Mouse (Mus musculus): ENCODE results near the gene Add3. TPM values are rescaled to one million over a fixed set of nuclear protein-coding genes. Genes with fewer than 3 reads are reported as not detected.

The Add3 gene
- polyA plus RNA-seq, 1 experiment from 2014 or later, result 119 TPM

DNA sequence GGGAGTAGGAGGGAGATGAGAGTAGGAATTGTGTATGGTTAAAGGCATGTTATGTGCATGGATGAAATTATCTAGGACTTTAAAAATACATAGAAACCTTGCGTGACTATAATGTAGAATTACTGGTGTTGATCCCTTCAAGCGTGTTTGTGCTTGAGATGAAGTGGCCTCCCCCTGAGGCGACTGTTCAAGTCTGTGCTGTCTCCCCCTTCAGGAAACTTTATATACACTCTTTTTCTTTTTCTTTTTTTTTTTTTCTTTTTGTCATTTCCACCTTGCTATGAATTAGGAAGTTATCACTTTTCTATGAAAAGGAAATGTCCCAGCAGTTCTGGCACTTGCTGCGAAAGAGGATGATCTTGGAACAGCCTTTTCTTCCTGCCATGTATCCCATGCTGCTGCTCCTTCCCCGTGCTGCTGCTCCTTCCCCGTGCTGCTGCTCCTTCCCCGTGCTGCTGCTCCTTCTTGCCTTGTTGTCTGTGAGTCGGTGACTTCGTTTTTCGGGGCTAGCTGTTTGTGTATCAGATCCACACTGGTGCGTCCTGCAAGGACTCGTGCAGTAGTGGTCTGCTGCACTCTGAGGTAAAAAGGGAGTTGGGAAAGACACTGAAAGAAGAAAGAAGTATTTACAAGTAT is 40.0 kb downstream of the Add3 start:
- Histone ChIP-seq H3K9me3 (ENCODE audit: low read depth, low read length) (no peaks in the 10 kb centered on the region), H3K4me1 (ENCODE audit: insufficient read depth) (peaks cover 39% of the 10 kb centered on the region), H3K27me3 (ENCODE audit: insufficient read depth, low read length) (no peaks in the 10 kb centered on the region), H3K36me3 (ENCODE audit: insufficient read depth) (no peaks in the 10 kb centered on the region), H3K4me2 (no peak overlapping the region), H3K27ac (ENCODE audit: low read depth) (peak overlapping the region; percentile 71), H3K9ac (no peak overlapping the region), H3K4me3 (ENCODE audit: low read depth, low read length) (no peak overlapping the region)
- DNase-seq, result no peak
- WGBS, result 61% methylated on average over 12 of the region's 12 CpGs
- ATAC-seq (ENCODE audit: insufficient read depth), result no peak
- no peak for TF ChIP-seq CTCF (IDR thresholded peaks at IDR 0.05; ENCODE audit: low read depth)

DNA sequence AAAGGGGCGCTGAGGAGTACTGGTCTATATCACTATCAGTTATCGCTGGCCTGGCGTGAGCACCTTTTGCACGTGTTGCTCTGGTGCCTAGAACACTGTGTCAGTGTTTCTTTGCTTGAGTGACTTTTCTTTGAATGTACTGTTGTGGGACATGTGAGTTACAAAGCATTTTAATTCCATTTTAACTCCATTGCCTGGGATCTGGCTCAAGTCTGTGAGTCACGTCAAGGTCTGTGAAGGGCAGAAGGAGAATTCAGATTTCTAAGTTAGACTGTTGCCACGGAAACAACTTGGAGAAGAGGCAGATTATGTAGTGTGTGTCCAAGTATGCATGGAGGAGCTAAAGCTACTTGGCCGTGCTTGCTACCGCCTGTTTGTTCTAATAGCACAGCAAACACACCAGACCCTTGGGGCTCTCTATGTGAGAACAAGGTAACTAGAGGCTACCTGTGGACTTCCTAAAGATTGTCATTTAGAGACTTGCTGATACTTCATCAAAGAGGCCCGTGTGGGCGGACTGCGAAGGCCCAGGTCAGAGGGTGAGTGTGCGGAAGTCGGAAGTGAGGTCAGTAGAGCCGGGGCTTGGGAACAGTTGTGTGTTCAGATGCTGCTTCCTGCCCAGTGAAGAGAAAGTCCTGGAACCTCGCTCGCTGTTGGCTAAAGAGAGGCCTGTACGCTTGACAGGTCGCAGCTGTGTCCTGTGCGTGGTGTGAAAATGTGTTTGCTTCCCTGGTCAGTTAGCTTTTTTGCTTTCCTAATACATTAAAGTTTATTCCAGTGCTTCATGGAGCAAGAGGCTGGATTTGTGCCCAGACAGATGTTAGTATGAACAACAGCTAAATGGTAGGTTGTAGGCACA is 41.0 kb downstream of the Add3 start:
- Histone ChIP-seq H3K36me3 (ENCODE audit: insufficient read depth) (no peaks in the 10 kb centered on the region), H3K27me3 (ENCODE audit: insufficient read depth, low read length) (no peaks in the 10 kb centered on the region), H3K27ac (ENCODE audit: low read depth) (peak overlapping the region; percentile 71), H3K4me3 (ENCODE audit: low read depth, low read length) (no peak overlapping the region), H3K9ac (no peak overlapping the region), H3K4me2 (peak overlapping the region; percentile 27), H3K9me3 (ENCODE audit: low read depth, low read length) (no peaks in the 10 kb centered on the region), H3K4me1 (ENCODE audit: insufficient read depth) (peaks cover 42% of the 10 kb centered on the region)
- no peak for TF ChIP-seq CTCF (IDR thresholded peaks at IDR 0.05; ENCODE audit: low read depth)
- ATAC-seq (ENCODE audit: insufficient read depth) (peak; percentile 79), DNase-seq (peak; percentile 87)
- WGBS, result 38% methylated on average over 19 of the region's 19 CpGs

DNA sequence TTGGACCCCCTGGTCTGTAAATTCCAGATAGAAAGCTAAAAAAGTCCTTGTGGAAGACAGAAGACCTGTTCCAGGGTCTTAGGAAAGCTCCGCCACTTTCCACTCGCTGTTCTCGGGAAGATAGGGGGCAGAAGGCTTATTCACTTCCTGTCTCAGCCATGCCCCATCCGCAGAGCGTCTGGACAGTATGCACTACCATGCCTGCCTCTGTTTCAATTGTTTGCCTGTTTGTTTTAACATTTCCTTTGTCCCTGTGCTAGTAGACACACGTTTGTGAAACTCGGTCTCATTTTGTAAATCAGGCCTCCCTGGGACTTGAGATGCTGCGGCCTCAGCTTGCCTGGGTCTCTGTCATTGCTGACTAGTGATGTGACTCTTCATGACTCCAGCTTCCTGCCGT is 43.4 kb downstream of the Add3 start:
- peaks cover 52% of the 10 kb centered on the region for H3K4me1 ChIP-seq (ENCODE audit: insufficient read depth)
- DNase-seq (peak; percentile 57), ATAC-seq (ENCODE audit: insufficient read depth) (no peak)
- no peaks in the 10 kb centered on the region for H3K9me3 ChIP-seq (ENCODE audit: low read depth, low read length)
- H3K4me3 ChIP-seq (ENCODE audit: low read depth, low read length), result no peak overlapping the region
- peak overlapping the region; percentile 72 for H3K27ac ChIP-seq (ENCODE audit: low read depth)
- 0 out of 2 replicates have a peak overlapping the region, but pooled peaks have one; percentile 3 for H3K9ac ChIP-seq
- no peaks in the 10 kb centered on the region for H3K27me3 ChIP-seq (ENCODE audit: insufficient read depth, low read length)
- H3K4me2 ChIP-seq, result peak overlapping the region; percentile 32
- H3K36me3 ChIP-seq (ENCODE audit: insufficient read depth), result no peaks in the 10 kb centered on the region
- WGBS, result 30% methylated on average over 9 of the region's 9 CpGs
- no peak for TF ChIP-seq CTCF (IDR thresholded peaks at IDR 0.05; ENCODE audit: low read depth)

DNA sequence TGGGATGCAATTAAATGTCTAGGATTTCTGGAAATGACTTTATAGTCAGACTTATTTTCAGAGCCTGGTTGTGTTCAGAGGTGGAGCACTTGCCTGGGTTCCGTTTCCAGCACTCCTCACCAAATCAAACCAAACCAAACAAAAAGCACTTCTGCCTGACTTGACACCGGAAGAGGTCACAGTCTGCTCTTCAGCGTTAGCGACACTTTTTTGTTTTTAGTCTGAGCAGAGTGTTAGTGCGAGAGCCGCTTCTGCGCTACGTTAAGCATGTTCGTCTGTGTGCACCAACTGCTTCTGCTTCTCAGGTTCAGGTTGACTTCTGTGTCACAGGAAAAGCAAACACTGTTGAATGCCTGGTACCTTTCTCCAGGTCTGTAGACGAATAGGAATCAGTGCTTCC is 44.0 kb downstream of the Add3 start:
- peaks cover 52% of the 10 kb centered on the region for H3K4me1 ChIP-seq (ENCODE audit: insufficient read depth)

DNA sequence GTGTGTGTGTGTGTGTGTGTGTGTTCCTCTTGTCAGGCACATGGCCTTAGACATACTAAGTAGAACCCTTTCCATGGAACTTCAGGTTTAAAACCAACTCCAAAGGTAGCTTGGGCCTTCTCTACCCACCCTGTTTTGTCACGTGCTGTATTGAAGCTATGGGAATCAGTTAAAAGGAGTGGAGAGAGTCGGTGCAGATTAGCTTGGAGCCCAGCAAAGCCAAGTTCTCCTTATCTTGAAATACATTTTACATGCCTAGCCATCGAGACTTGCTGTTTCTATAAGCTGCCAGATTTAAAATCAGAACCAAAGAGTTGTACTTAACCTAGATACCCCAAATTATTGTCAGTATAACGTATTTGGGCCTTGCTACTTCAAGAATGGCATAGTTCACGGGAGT is 44.7 kb downstream of the Add3 start:
- Histone ChIP-seq H3K27ac (ENCODE audit: low read depth) (peak overlapping the region; percentile 72), H3K4me1 (ENCODE audit: insufficient read depth) (peaks cover 52% of the 10 kb centered on the region), H3K9ac (no peak overlapping the region), H3K36me3 (ENCODE audit: insufficient read depth) (peaks cover 3% of the 10 kb centered on the region; the same call in 1 of the 2 replicates), H3K27me3 (ENCODE audit: insufficient read depth, low read length) (no peaks in the 10 kb centered on the region), H3K4me2 (no peak overlapping the region), H3K9me3 (ENCODE audit: low read depth, low read length) (no peaks in the 10 kb centered on the region), H3K4me3 (ENCODE audit: low read depth, low read length) (no peak overlapping the region)
- no peak for TF ChIP-seq CTCF (IDR thresholded peaks at IDR 0.05; ENCODE audit: low read depth)
- ATAC-seq (ENCODE audit: insufficient read depth), result 0 out of 2 replicates have a peak, but pooled peaks have one; percentile 3
- 48% methylated on average over 5 of the region's 5 CpGs for WGBS
- no peak for DNase-seq

More for the DNA sequence above, 44.0 kb downstream of the Add3 start:
- no peak for TF ChIP-seq CTCF (IDR thresholded peaks at IDR 0.05; ENCODE audit: low read depth)
- H3K9me3 ChIP-seq (ENCODE audit: low read depth, low read length), result no peaks in the 10 kb centered on the region
- H3K9ac ChIP-seq, result no peak overlapping the region; the same call in 1 of the 2 replicates
- ATAC-seq (ENCODE audit: insufficient read depth) (no peak), DNase-seq (peak; percentile 57)
- peak overlapping the region; percentile 32 for H3K4me2 ChIP-seq
- no peaks in the 10 kb centered on the region for H3K36me3 ChIP-seq (ENCODE audit: insufficient read depth)
- no peaks in the 10 kb centered on the region for H3K27me3 ChIP-seq (ENCODE audit: insufficient read depth, low read length)
- peak overlapping the region; percentile 72 for H3K27ac ChIP-seq (ENCODE audit: low read depth)
- no peak overlapping the region for H3K4me3 ChIP-seq (ENCODE audit: low read depth, low read length)
- WGBS, result 10% methylated on average over 10 of the region's 10 CpGs

DNA sequence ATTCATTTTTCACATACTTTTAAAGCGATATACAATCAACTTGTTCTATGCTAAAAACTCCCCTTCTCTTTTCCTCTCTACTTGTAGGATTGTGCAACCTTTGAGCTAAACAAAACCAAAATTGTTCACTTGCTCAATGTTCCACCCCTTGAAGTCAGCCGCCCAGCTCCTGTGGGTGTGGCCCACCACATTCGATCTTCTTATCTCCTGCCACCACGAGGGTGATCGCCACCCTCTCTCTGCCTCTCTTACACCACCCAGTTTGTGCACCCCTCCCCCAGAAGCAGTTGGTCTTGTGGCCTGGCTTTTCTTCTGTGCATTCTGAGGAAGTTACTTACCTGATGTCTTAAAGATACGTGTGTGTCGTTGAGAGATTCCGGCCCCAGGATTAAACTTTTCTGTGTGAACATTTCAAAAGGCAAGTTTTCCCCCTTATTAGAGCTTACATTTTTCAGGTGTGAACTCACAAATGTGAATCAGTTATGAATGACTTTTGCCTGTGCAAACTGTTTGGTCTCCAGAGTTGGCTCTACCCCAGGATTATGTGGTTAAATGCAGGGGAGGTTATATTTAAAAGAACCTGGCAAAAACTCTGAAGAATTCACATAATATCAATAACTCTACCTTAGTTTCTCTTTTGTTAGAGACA is 45.4 kb downstream of the Add3 start:
- WGBS, result 32% methylated on average over 8 of the region's 8 CpGs
- TF ChIP-seq CTCF (IDR thresholded peaks at IDR 0.05; ENCODE audit: low read depth), result no peak
- DNase-seq (peak; percentile 43), ATAC-seq (ENCODE audit: insufficient read depth) (peak; percentile 57; the same call in 1 of the 2 replicates)
- Histone ChIP-seq H3K4me1 (ENCODE audit: insufficient read depth) (peaks cover 49% of the 10 kb centered on the region), H3K9ac (no peak overlapping the region), H3K27ac (ENCODE audit: low read depth) (peak overlapping the region; percentile 3; the same call in 1 of the 2 replicates), H3K4me2 (no peak overlapping the region), H3K27me3 (ENCODE audit: insufficient read depth, low read length) (no peaks in the 10 kb centered on the region), H3K4me3 (ENCODE audit: low read depth, low read length) (no peak overlapping the region), H3K36me3 (ENCODE audit: insufficient read depth) (peaks cover 3% of the 10 kb centered on the region; the same call in 1 of the 2 replicates), H3K9me3 (ENCODE audit: low read depth, low read length) (no peaks in the 10 kb centered on the region)

Measured in lung, embryonic 14.5 days (tissue).